Mouse (Mus musculus) layer of hippocampus, adult 2 months (tissue): Measurements from ENCODE around the gene Pym1. TPM values are rescaled to one million over a fixed set of nuclear protein-coding genes. Genes with fewer than 3 reads are reported as not detected.
"Not testable (repeated sequence)": the region's sequence is repeated elsewhere in the genome, so short reads cannot be mapped to it uniquely, and the experiment has no call there.

Experiments
- DNase-seq, 2 experiments: peaks; one replicate each; pipeline ENCODE4 v3.0.0; 2022; ENCODE audit warnings: low spot score in 2 of 2
- H3K27ac ChIP-seq: fragments of 200-600 bp; 2 replicates; pipeline ENCODE4 v1.8.1; 2022
- H3K4me3 ChIP-seq: fragments of 200-600 bp; 2 replicates; pipeline ENCODE4 v1.8.1; 2022; ENCODE audit warnings: mild to moderate bottlenecking
- CTCF ChIP-seq: fragments of 200-600 bp; conservative IDR thresholded peaks from 2 replicates; pipeline ENCODE4 v1.8.1; 2022; ENCODE audit warnings: antibody characterized with exemption, mild to moderate bottlenecking, moderate library complexity
- long read RNA-seq, 2 experiments: library from polyadenylated mRNA; stranded (forward); transcript quantifications; one replicate each; pipeline ENCODE4 v2.0.0; 2021; ENCODE audit warnings: borderline mapping rate in 2 of 2
- total RNA-seq, 2 experiments: library from RNA; stranded (reverse); gene quantifications; 2 replicates each; pipeline ENCODE4 v1.2.3; 2021

The Pym1 gene
- 10 to 100 TPM; 22.0 to 30.6 TPM for total RNA-seq
- long read RNA-seq, experiment 1, partial matches to known transcripts = 0 of 7 reads
- long read RNA-seq, experiment 1, other reads (novel, unspliced or antisense) = 2 of 7 reads
- long read RNA-seq, experiment 2, partial matches to known transcripts = 1 of 10 reads
- long read RNA-seq, experiment 2, other reads (novel, unspliced or antisense) = 4 of 10 reads

DNA sequence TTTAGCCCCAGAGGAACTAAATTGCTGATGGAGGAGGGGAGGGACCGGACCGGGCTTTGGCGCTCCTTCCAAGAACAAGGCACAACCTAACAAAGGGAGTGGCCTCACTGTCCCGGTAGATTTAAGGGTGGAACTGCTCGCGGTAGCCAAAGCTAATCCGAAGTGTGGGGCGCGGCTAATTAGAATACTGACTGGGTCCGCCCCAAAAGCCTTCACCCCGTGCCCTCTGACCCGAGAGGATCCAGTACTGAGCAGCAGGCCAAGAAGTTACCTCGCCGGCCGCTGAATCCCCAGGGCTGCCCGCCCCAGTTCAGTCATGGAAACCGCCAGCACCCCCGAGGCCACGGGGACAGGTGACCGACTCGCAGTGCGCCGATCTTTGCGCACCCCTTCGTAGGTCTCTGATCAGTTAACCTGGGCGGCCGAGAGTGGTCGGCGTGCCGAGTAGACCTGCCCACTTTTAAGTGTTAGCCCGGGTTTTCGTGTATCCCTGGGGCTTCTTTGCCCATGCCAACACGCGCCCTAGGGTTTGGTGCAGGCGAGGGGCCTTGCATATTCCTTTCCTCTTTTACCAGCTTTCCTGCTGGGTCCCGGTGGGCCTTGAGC lies at the start of gene Pym1:
Gene Pym1, plus strand, starts transcription at position 244 of the 606 bp plus-strand sequence.
- peak within 1 kb of the TSS; percentile 77 for H3K4me3 ChIP-seq
- no peak for TF ChIP-seq CTCF
- peak; percentile 26 to 44 for DNase-seq
- peak within 1 kb of the TSS; percentile 93 for H3K27ac ChIP-seq

- no peak for DNase-seq
- H3K4me3 ChIP-seq = no peak overlapping the region
Measured at GRCm38 (mm10) chr10:128699006-128699405, 48.7 kb upstream of the Pym1 start.

GRCm38 (mm10) chr10:128699611-128700010 lies 48.1 kb upstream of the Pym1 start:
- Histone ChIP-seq H3K4me3 (no peak overlapping the region), H3K27ac (no peak overlapping the region)
- TF ChIP-seq CTCF = no peak
- no peak for DNase-seq

More at GRCm38 (mm10) chr10:128699006-128699405, 48.7 kb upstream of the Pym1 start:
- no peak overlapping the region; the same call in 1 of the 2 replicates for H3K27ac ChIP-seq
- no peak for TF ChIP-seq CTCF

- no peak for TF ChIP-seq CTCF
- DNase-seq = no peak
- Histone ChIP-seq H3K4me3 (no peak overlapping the region), H3K27ac (no peak overlapping the region)
Measured at GRCm38 (mm10) chr10:128700712-128701111, 47.0 kb upstream of the Pym1 start.

- no peak overlapping the region for H3K4me3 ChIP-seq
- H3K27ac ChIP-seq = no peak overlapping the region
- no peak for TF ChIP-seq CTCF
- no peak for DNase-seq
Measured at GRCm38 (mm10) chr10:128702328-128703007, 45.2 kb upstream of the Pym1 start.

DNA sequence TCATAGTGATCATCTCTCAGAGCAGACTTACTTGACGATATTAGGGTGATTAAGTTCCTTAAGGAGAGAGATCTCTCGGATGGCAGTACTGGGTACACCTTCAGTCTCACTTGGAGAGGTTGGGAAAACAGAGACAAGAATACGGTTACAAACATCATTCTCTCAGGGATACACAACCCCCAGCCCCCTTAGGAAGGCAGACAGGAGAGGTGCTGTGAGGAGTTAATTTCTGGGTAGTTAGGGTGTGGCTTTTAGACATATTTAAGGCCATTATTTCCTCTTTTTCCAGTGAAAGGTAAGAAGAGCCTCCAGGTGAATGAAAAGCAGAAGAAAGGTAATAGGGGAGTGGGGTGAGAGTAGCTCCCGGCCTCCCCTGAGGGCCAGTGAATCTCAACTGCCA lies 43.8 kb upstream of the Pym1 start, which contains the start of gene Pmel:
Gene Pmel, plus strand, starts transcription at position 301 of the 400 bp plus-strand sequence.
- H3K27ac ChIP-seq = peak within 1 kb of the TSS; percentile 79

GRCm38 (mm10) chr10:128704491-128705316 lies 43.0 kb upstream of the Pym1 start, which contains the start of gene Cdk2:
Gene Cdk2, minus strand, starts transcription at chr10:128705031.
- Histone ChIP-seq H3K4me3 (peak within 1 kb of the TSS; percentile 86), H3K27ac (peak within 1 kb of the TSS; percentile 79)
- no peak for TF ChIP-seq CTCF
- peak; percentile 83 to 84 for DNase-seq

More for the DNA sequence above, 43.8 kb upstream of the Pym1 start, which contains the start of gene Pmel:
- peak within 1 kb of the TSS; percentile 86 for H3K4me3 ChIP-seq
- no peak for TF ChIP-seq CTCF
- DNase-seq = no peak

- TF ChIP-seq CTCF = no peak
- Histone ChIP-seq H3K27ac (peak overlapping the region; percentile 76), H3K4me3 (peak overlapping the region; percentile 86)
- no peak for DNase-seq
Measured at GRCm38 (mm10) chr10:128705317-128705693, 42.4 kb upstream of the Pym1 start.

DNA sequence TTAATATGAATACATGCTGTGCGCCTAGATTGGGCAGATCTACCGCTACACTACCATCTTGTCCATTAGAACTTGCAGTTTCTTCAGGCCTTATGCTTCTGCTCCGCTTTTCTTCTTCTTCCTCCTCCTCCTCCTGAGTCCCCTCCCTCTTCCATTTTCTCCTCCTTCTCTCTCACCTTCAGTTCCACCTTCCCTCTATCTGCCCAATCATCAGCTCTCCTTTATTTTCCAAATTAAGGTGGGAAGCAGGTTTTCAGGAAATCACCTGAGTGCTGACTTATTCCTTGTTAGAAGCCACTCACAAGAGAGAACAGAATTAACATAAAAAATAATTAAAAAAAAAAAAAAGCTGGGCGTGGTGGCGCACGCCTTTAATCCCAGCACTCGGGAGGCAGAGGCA lies 36.4 kb upstream of the Pym1 start:
- not testable (repeated sequence) for H3K4me3 ChIP-seq, DNase-seq, H3K27ac ChIP-seq

- no peak for TF ChIP-seq CTCF
- DNase-seq = no peak
Measured at GRCm38 (mm10) chr10:128715559-128716537, 31.8 kb upstream of the Pym1 start.

DNA sequence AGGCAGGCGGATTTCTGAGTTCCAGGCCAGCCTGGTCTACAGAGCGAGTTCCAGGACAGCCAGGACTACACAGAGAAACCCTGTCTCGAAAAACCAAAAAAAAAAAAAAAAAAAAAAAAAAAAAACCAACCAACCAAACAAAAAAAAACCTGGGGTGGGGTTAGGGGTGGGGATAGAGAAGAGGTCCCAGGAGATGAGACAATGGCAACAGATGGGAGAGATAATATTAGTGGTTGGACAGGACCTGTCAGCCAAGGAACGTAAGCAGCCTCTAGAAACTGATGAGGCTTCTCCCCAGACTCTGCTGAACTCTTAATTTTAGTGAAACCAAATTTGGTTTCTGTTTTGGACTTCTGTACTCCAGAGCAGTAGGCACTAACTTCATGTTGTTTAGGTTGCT lies 22.2 kb upstream of the Pym1 start:
- not testable (repeated sequence) for DNase-seq, H3K4me3 ChIP-seq, H3K27ac ChIP-seq

More at GRCm38 (mm10) chr10:128715559-128716537, 31.8 kb upstream of the Pym1 start:
- Histone ChIP-seq H3K4me3 (no peak overlapping the region), H3K27ac (no peak overlapping the region)

DNA sequence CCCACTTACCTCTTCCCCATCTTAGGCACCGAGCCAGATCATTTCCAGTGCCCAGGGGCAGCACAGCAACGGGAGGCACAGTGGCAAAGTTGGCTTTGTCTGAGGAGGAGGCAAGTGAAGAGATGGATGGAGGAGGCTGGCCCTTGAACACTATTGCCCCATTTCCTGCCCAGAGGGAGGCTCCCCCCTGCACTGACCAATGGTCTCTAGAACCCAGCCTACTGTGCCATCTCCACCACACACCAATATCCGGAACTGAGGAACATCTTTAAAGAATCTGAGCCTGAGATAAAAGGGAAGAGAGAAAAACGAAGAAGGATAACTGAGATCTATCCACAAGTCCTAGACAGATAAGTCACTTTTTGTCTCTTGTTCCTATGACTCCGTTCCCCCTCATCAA lies 19.6 kb upstream of the Pym1 start:
- TF ChIP-seq CTCF = no peak
- no peak for DNase-seq
- Histone ChIP-seq H3K27ac (no peak overlapping the region), H3K4me3 (no peak overlapping the region)
